Mouse (Mus musculus) MEL (cell line): ENCODE measurements around the gene Gm20388.

Experiments
- CTCF ChIP-seq, 3 experiments: IDR thresholded peaks in 2 of 3; conservative IDR thresholded peaks in 1 of 3; 2 replicates each; pipeline ENCODE4 v1.5.1; 2011 to 2012; ENCODE audit warnings: low read length in 3 of 3, low read depth in 2 of 3, mild to moderate bottlenecking in 2 of 3, improper control_type of control experiment in 1 of 3, inconsistent platforms in 1 of 3, mixed read lengths in 1 of 3, moderate library complexity in 1 of 3; ENCODE audit not compliant: control insufficient read depth in 1 of 3, insufficient read depth in 1 of 3, poor library complexity in 1 of 3, severe bottlenecking in 1 of 3
- ETS1 ChIP-seq: IDR thresholded peaks from 2 replicates; pipeline ENCODE4 v1.6.1; 2012; ENCODE audit warnings: low read depth, mild to moderate bottlenecking, inconsistent platforms, low read length, improper control_type of control experiment, moderate library complexity
- POLR2A ChIP-seq, 2 experiments: IDR thresholded peaks; 2 replicates each; pipeline ENCODE4 v1.6.1; 2011 to 2012; ENCODE audit warnings: low read length in 2 of 2, mild to moderate bottlenecking in 2 of 2, control low read depth in 1 of 2, improper control_type of control experiment in 1 of 2, low read depth in 1 of 2, moderate library complexity in 1 of 2; ENCODE audit not compliant: control insufficient read depth in 1 of 2, insufficient read depth in 1 of 2, poor library complexity in 1 of 2

- no peak for TF ChIP-seq POLR2A (IDR thresholded peaks at IDR 0.05; ENCODE audit: control insufficient read depth in 1 of 2, insufficient read depth in 1 of 2, low read depth in 1 of 2, low read length in 2 of 2, poor library complexity in 1 of 2)
- no peak for TF ChIP-seq ETS1
- TF ChIP-seq CTCF (IDR thresholded peaks at IDR 0.05 in 2 of 3, conservative IDR thresholded peaks at IDR 0.05 in 1 of 3; ENCODE audit: control insufficient read depth in 1 of 3, insufficient read depth in 1 of 3, low read depth in 2 of 3, low read length in 3 of 3, poor library complexity in 1 of 3, severe bottlenecking in 1 of 3), result no peak
Observed at GRCm38 (mm10) chr8:121857747-121858146, 1947.1 kb downstream of the Gm20388 start.
